Mouse (Mus musculus): ENCODE measurements around the gene Six2. TPM values are rescaled to one million over a fixed set of nuclear protein-coding genes. Genes with fewer than 3 reads are reported as not detected.
A peak's percentile ranks its signal among the peaks of the same experiment; 100 is the strongest.

The Six2 gene
- polyA plus RNA-seq, 1 experiment from 2014 or later, result 0.42 TPM

DNA sequence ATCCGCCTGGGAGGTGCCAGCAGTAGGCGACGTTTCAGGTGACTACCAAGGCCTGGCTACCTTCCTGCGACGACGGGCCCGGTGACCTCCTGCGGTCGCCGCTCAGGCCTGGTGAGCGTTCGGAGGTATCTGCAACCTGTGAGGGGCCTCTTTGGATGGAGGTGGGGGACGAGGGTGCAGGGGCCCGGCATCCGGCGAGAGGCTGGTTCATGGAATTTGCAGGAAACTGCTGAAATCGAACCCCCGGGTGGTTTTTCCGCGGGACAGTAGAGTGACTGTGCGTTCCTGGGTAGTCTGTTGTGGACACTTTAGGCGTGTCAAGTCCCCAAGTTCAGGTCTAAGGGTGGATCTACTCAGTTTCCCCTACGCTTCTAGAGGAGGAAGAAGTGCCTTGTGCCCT is 4.5 kb upstream of the Six2 start:
- DNase-seq (peak; percentile 32), ATAC-seq (ENCODE audit: low FRiP score, low TSS enrichment) (no peak)
- no peak overlapping the region for H3K27ac ChIP-seq (replicated peaks; ENCODE audit: low read depth, low read length)
- H3K27me3 ChIP-seq (ENCODE audit: control insufficient read depth, insufficient read depth, low read length), result peaks cover 91% of the 10 kb centered on the region
- H3K4me2 ChIP-seq (ENCODE audit: low read length), result no peak overlapping the region
- peaks cover 5% of the 10 kb centered on the region; the same call in 1 of the 2 replicates for H3K4me1 ChIP-seq (ENCODE audit: control insufficient read depth, insufficient read depth, low read length)
- no peak overlapping the region for H3K4me3 ChIP-seq (replicated peaks; ENCODE audit: low read depth, low read length)
- H3K9ac ChIP-seq (replicated peaks; ENCODE audit: low read length), result no peak overlapping the region
- no peaks in the 10 kb centered on the region for H3K36me3 ChIP-seq (ENCODE audit: control insufficient read depth, insufficient read depth, low read length)
- WGBS, result 2% methylated on average over 23 of the region's 23 CpGs
- no peaks in the 10 kb centered on the region for H3K9me3 ChIP-seq (ENCODE audit: control insufficient read depth, low read length)

DNA sequence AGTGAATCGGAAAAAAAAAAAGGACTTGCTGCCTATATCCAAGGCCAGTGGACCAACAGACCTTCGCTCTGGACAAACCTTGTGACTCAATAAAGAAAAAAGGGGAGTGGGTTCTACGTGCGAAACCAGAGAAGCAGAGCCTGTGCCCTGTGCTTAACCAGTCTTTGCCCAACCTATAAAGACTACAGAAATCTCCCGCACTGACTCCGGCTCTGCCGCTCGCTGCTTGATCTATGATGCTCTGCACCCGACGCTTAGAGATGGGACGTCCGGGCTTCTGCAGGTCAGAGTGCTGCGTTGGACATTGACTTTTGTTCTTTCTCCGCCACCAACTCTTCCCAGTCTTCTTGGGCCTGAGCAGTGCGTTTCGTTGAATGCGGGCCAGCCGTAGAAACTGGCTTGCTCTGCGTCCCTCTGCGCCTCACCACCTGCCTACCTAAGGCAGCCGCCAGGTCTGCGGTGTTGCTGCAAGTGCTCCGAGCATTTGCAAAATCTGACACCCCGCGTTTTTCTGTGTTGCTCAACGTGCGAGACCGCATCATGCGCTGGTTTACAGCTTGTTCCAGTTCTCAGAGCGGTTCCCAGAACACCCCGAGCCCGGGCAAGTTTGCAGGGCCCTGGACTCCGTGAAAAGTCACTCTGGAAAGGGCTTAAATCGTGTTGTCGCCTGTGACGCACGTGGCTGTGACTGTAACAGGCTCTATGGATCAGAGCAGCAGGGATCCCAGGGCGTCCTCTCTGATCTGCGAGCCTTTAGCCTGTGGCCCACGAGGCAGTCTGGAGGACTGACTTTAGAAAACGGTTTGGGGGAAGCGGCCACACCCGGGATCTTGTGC is 3.8 kb upstream of the Six2 start:
- Histone ChIP-seq H3K27ac (replicated peaks; ENCODE audit: low read depth, low read length) (no peak overlapping the region), H3K9ac (replicated peaks; ENCODE audit: low read length) (no peak overlapping the region), H3K4me3 (replicated peaks; ENCODE audit: low read depth, low read length) (no peak overlapping the region), H3K27me3 (ENCODE audit: control insufficient read depth, insufficient read depth, low read length) (peaks cover 94% of the 10 kb centered on the region), H3K9me3 (ENCODE audit: control insufficient read depth, low read length) (no peaks in the 10 kb centered on the region), H3K36me3 (ENCODE audit: control insufficient read depth, insufficient read depth, low read length) (no peaks in the 10 kb centered on the region), H3K4me1 (ENCODE audit: control insufficient read depth, insufficient read depth, low read length) (peaks cover 5% of the 10 kb centered on the region; the same call in 1 of the 2 replicates), H3K4me2 (ENCODE audit: low read length) (no peak overlapping the region)
- 2% methylated on average over 43 of the region's 43 CpGs for WGBS
- no peak for ATAC-seq (ENCODE audit: low FRiP score, low TSS enrichment)
- DNase-seq, result peak; percentile 55

DNA sequence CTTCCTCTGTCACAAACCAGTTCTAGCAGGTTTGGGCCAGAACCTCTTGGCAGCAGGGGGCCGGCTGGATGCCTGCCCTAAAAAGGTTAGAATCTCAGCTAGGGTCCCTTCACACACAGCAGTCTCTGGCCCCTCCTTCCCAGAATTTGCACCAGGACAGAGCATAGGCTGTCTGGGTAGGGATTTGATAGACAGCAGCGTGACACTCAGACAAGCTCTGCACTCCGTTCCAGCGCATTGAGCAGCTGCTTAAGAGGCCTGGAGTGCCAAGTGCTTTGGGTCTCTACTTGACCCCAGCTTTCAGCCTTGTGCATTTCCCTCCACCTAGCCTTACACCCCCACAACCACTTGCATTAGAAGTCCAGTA is 2.9 kb upstream of the Six2 start:
- Histone ChIP-seq H3K4me3 (replicated peaks; ENCODE audit: low read depth, low read length) (no peak overlapping the region), H3K36me3 (ENCODE audit: control insufficient read depth, insufficient read depth, low read length) (no peaks in the 10 kb centered on the region), H3K9ac (replicated peaks; ENCODE audit: low read length) (no peak overlapping the region), H3K27me3 (ENCODE audit: control insufficient read depth, insufficient read depth, low read length) (peaks cover 95% of the 10 kb centered on the region), H3K27ac (replicated peaks; ENCODE audit: low read depth, low read length) (no peak overlapping the region), H3K4me2 (ENCODE audit: low read length) (no peak overlapping the region), H3K9me3 (ENCODE audit: control insufficient read depth, low read length) (no peaks in the 10 kb centered on the region), H3K4me1 (ENCODE audit: control insufficient read depth, insufficient read depth, low read length) (peaks cover 5% of the 10 kb centered on the region; the same call in 1 of the 2 replicates)
- ATAC-seq (ENCODE audit: low FRiP score, low TSS enrichment), result no peak
- WGBS, result 3% methylated on average over 4 of the region's 4 CpGs
- peak; percentile 37 for DNase-seq

DNA sequence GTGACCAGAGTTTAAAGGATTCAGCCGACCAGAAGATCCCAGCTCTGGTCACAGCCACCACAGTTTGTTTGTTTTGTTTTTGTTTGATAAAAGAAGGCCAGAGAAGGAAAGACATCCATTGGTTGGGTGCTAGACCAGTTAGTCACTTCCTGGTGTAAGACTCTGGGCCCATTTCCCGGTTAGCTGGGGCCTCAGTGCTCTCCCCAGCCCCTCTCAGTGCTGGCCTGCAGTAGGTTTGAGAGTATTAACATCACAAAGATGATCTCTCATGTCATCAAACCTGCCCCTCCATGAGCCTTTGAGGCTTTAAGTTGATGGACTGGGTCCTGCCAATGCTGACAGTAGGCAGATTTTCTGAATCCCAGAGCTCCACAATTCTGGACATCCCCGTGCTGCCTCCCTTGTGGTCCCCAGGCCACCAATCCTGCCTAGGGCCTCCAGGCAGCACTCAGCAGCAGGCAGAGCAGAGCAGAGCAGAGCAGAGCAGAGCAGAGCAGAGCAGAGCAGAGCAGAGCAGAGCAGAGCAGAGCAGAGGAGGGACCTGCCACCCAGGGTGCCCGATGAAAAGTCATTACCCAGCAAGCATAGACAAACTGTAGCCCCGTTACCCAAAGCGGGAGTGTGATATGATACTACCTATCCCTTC is 2.4 kb upstream of the Six2 start:
- Histone ChIP-seq H3K4me2 (ENCODE audit: low read length) (no peak overlapping the region), H3K9me3 (ENCODE audit: control insufficient read depth, low read length) (no peaks in the 10 kb centered on the region), H3K9ac (replicated peaks; ENCODE audit: low read length) (no peak overlapping the region), H3K4me3 (replicated peaks; ENCODE audit: low read depth, low read length) (no peak overlapping the region), H3K27me3 (ENCODE audit: control insufficient read depth, insufficient read depth, low read length) (peaks cover 97% of the 10 kb centered on the region), H3K27ac (replicated peaks; ENCODE audit: low read depth, low read length) (no peak overlapping the region), H3K36me3 (ENCODE audit: control insufficient read depth, insufficient read depth, low read length) (no peaks in the 10 kb centered on the region), H3K4me1 (ENCODE audit: control insufficient read depth, insufficient read depth, low read length) (peaks cover 5% of the 10 kb centered on the region; the same call in 1 of the 2 replicates)
- WGBS, result 3% methylated on average over 6 of the region's 6 CpGs
- DNase-seq (peak; percentile 10), ATAC-seq (ENCODE audit: low FRiP score, low TSS enrichment) (no peak)

DNA sequence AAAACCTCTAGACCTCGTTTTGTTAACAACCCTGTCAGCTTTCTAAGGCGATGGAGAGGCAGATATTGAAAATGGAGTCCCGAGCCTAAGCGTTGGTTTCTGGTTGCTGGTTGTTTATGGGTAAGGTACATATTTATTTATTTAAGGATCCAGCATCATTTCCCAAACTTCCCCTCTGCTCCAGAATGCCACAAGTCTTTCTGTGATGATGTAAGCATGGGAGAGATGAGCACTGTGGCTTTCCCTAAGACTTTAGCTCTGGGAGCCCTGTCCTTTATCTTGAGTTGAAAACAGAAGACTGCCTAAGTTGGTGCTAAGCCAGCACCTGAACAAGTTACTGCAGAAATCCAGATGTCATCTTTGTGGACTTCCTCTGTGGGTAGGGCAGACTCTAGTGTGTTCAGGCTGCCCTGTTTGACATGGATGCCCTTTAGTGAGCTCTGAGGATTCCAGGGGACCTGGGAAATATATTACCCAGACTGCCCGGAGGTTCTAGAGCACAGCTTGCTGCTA is 1.8 kb upstream of the Six2 start:
- 8% methylated on average over 5 of the region's 5 CpGs for WGBS
- Histone ChIP-seq H3K27me3 (ENCODE audit: control insufficient read depth, insufficient read depth, low read length) (peaks cover 97% of the 10 kb centered on the region), H3K36me3 (ENCODE audit: control insufficient read depth, insufficient read depth, low read length) (no peaks in the 10 kb centered on the region), H3K4me2 (ENCODE audit: low read length) (no peak overlapping the region), H3K4me3 (replicated peaks; ENCODE audit: low read depth, low read length) (no peak overlapping the region), H3K4me1 (ENCODE audit: control insufficient read depth, insufficient read depth, low read length) (peaks cover 5% of the 10 kb centered on the region; the same call in 1 of the 2 replicates), H3K9ac (replicated peaks; ENCODE audit: low read length) (no peak overlapping the region), H3K9me3 (ENCODE audit: control insufficient read depth, low read length) (no peaks in the 10 kb centered on the region), H3K27ac (replicated peaks; ENCODE audit: low read depth, low read length) (no peak overlapping the region)
- DNase-seq (no peak), ATAC-seq (ENCODE audit: low FRiP score, low TSS enrichment) (no peak)

DNA sequence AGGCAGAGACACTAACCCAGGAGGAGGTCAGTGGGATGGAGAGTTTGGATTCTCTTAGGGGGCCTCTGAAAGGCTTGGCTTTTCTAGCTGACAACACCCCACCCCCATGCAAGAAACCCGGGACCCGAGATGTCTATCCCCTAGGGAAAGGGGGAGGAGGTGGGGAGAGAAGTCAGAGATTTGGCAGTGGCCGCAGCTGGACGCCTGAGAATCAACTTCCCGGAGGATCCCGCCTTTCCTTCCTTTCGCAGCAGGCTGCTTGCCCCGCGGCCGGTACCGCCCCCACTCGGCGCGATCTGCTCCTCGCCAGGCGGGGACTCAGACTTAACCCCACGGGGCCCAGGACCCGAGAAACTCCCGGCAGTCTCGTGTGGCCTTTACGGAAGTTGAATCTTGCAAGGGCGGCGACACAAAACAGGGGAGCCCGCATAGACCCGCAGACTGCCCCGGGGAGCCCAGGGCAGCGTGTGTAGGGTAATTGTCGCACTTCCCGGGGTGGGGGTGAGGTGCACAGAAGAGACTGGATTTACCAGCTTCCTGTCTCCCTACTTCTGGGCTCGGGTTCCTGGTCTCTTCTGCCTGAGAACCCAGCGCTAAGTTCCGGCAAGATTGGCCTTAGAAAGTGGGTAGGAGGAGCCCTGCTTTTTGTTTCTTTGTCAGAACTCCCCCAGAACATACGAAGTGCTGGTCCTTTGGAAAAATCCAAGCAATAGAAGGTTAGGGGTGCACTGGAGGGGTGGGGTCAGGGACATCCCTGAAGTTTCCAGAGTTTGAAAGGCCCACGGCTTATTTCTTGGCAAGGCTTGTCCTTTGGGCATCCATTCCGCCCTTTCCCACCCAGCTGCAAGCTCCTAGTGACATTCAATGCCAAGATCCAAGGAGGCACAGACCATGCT is 1.1 kb upstream of the Six2 start:
- WGBS, result under 1% methylated on average over 35 of the region's 35 CpGs
- Histone ChIP-seq H3K27ac (replicated peaks; ENCODE audit: low read depth, low read length) (no peak overlapping the region), H3K9me3 (ENCODE audit: control insufficient read depth, low read length) (no peaks in the 10 kb centered on the region), H3K4me2 (ENCODE audit: low read length) (peak overlapping the region; percentile 27), H3K4me3 (replicated peaks; ENCODE audit: low read depth, low read length) (no peak overlapping the region), H3K36me3 (ENCODE audit: control insufficient read depth, insufficient read depth, low read length) (no peaks in the 10 kb centered on the region), H3K27me3 (ENCODE audit: control insufficient read depth, insufficient read depth, low read length) (peaks cover 97% of the 10 kb centered on the region), H3K9ac (replicated peaks; ENCODE audit: low read length) (no peak overlapping the region), H3K4me1 (ENCODE audit: control insufficient read depth, insufficient read depth, low read length) (peaks cover 5% of the 10 kb centered on the region; the same call in 1 of the 2 replicates)
- DNase-seq (peak; percentile 41), ATAC-seq (ENCODE audit: low FRiP score, low TSS enrichment) (no peak)

DNA sequence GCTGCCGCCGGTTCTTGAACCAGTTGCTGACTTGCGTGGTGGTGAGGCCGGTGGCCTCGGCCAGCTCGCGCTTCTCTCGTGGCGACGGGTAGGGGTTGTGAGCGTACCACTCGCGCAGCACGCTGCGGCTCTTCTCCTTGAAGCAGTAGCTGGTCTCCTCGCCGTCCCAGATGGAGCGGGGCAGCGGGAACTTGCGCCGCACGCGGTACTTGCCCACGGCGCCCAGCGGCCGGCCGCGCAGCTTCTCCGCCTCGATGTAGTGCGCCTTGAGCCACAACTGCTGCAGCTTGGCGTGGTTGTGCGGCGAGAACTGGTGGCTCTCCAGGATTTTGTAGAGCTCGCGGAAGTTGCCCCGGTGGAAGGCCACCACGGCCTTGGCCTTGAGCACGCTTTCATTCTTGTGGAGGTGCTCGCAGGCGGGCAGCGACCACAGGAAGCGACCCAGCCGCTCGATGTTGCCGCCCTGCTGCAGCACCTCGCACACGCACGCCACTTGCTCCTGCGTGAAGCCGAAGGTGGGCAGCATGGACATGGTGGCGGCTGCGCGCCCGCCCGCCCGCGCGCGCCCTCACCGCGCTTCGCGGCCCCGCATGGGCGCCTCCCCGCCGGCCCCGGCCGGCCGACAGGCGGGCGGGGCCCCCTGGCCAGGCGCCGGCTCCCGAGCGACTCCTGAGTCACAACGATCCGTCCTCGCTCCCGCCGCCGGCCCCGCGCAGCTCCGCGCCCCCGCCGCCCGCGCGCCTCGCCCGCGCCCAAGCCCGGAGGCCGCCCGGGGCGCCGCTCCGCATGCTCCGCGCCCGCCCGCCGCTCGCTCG is 446 bp downstream of the Six2 start:
- ATAC-seq (ENCODE audit: low FRiP score, low TSS enrichment) (peak; percentile 1), DNase-seq (peak; percentile 48)
- Histone ChIP-seq H3K27me3 (ENCODE audit: control insufficient read depth, insufficient read depth, low read length) (peaks cover 96% of the 10 kb centered on the region), H3K9me3 (ENCODE audit: control insufficient read depth, low read length) (no peaks in the 10 kb centered on the region), H3K27ac (replicated peaks; ENCODE audit: low read depth, low read length) (no peak overlapping the region), H3K4me1 (ENCODE audit: control insufficient read depth, insufficient read depth, low read length) (peaks cover 5% of the 10 kb centered on the region; the same call in 1 of the 2 replicates), H3K4me3 (replicated peaks; ENCODE audit: low read depth, low read length) (peak overlapping the region; percentile 25), H3K9ac (replicated peaks; ENCODE audit: low read length) (no peak overlapping the region), H3K4me2 (ENCODE audit: low read length) (peak overlapping the region; percentile 63), H3K36me3 (ENCODE audit: control insufficient read depth, insufficient read depth, low read length) (no peaks in the 10 kb centered on the region)
- under 1% methylated on average over 109 of the region's 109 CpGs for WGBS

Measured in midbrain, embryonic 14.5 days (tissue).